Mouse (Mus musculus): ENCODE results near the gene Sparcl1.

DNA sequence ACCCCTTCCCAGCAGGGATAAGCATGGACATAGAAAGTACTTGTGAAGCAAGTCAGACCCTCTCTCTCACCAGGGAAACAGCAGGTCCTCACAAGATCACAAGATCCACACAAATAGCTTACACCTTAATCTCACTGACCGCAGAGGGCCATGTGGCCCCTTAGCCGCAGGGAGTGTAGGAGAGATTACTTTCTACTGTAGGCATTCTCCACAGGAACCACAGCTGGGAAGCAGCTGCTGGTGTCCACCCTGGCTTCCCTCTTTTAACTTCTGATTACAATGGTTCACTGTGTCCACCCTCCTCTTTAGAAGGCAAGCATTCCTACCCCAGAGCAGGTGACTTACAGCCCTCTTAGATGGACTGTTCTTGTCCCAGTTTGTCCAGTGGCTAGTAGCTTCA lies 69.8 kb downstream of the Sparcl1 start:
- TF ChIP-seq CTCF (IDR thresholded peaks at IDR 0.05; ENCODE audit: extremely low read depth, insufficient read depth, insufficient read length, insufficient replicate concordance) (no peak), POLR2A (IDR thresholded peaks at IDR 0.05; ENCODE audit: low read depth, low read length) (no peak)
